In the genomic region with DNA sequence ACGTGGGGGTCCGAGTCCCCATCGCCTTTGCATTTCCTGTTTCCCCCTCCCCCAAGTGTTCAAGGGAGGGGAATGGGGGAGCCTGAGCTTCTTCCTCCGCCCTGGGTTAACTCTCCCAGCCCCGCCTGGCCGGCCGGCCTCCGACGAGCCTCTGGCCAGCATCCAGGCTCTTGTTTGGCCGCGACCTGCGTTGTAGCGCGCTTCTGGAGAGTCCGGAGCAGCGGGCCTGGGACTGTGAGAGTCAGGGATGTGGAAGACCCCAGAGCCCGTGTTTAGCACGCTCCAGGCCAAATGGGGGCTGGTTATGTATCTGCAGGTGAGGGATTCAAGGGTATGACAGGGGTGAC, we compare ENCODE assay signal across 8 mouse cellular contexts. TPM values are rescaled to one million over a fixed set of nuclear protein-coding genes. Genes with fewer than 3 reads are reported as not detected.
DNase-seq lines count a peak whose midpoint lies in the region; ATAC-seq and TF ChIP-seq lines count a peak whose summit lies in the region.

No protein-coding gene starts in this region.

- H3K4me2 ChIP-seq in heart, embryonic 14.5 days (ENCODE audit: low read length): peak overlapping the region; percentile 96

- no peaks in the 10 kb centered on the region for H3K36me3 ChIP-seq in heart, embryonic 14.5 days (ENCODE audit: control insufficient read depth, insufficient read depth, low read length)

- H3K4me3 ChIP-seq in heart, embryonic 14.5 days (ENCODE audit: control insufficient read depth in 1 of 2, insufficient read depth in 1 of 2, low read depth in 1 of 2, low read length in 2 of 2): peak overlapping the region; percentile 61 to 82

- no peak for TF ChIP-seq POLR2A in brain, embryonic 14.5 days (IDR thresholded peaks at IDR 0.05; ENCODE audit: borderline replicate concordance, extremely low read depth, insufficient read depth, insufficient read length, poor library complexity, severe bottlenecking)

- under 1% methylated on average over 18 of the region's 18 CpGs for WGBS in heart, embryonic 14.5 days

- no peak for TF ChIP-seq CTCF in brain, embryonic 14.5 days (IDR thresholded peaks at IDR 0.05; ENCODE audit: borderline replicate concordance, extremely low read depth, insufficient read depth, insufficient read length)

- 0 out of 4 replicates have a peak overlapping the region, but pooled peaks of 1 of the 2 experiments have one; percentile 45 for H3K27ac ChIP-seq in heart, embryonic 14.5 days (replicated peaks in 1 of 2; ENCODE audit: control insufficient read depth in 1 of 2, insufficient read depth in 1 of 2, low read depth in 2 of 2, low read length in 2 of 2)

- no peak for ATAC-seq in heart, embryonic 14.5 days (ENCODE audit: insufficient number of reproducible peaks, insufficient read depth, low FRiP score, low read depth)
- ATAC-seq in megakaryocyte, adult 5-6 weeks (ENCODE audit: poor library complexity, severe bottlenecking): peak; percentile 45

- DNase-seq in gastrocnemius, postnatal 10 days: peak; percentile 66
- DNase-seq in gastrocnemius, postnatal 25 days: no peak
- DNase-seq in brain, embryonic 14.5 days (ENCODE audit: low read depth): peak; percentile 65
- DNase-seq in kidney, postnatal 10 days: peak; percentile 84
- DNase-seq in MN1 (ENCODE audit: low spot score) (no peak), adipocyte (ENCODE audit: low spot score) (no peak)

- H3K27me3 ChIP-seq in heart, embryonic 14.5 days (ENCODE audit: control insufficient read depth, insufficient read depth, low read length): no peaks in the 10 kb centered on the region

- H3K9me3 ChIP-seq in heart, embryonic 14.5 days (ENCODE audit: control insufficient read depth, low read length): no peaks in the 10 kb centered on the region

- peak overlapping the region; percentile 82 for H3K9ac ChIP-seq in heart, embryonic 14.5 days (ENCODE audit: low read length)

- H3K4me1 ChIP-seq in heart, embryonic 14.5 days (ENCODE audit: control insufficient read depth in 2 of 2, insufficient read depth in 2 of 2, low read length in 2 of 2): peaks cover 6 to 15% of the 10 kb centered on the region in 2 experiments; a peak in 2 of 4 replicates

RNA-seq across cellular contexts. Expression of gene Adamts7, which starts 0.9 kb away (rescaled TPM):
- total RNA-seq in gastrocnemius, postnatal 10 days (2021): 1 to 10 TPM; 5.9 to 9.1 TPM
- total RNA-seq in gastrocnemius, postnatal 25 days (2021): 1 to 10 TPM in 1 of 2 experiments, under 1 TPM in 1; 0.67 to 1.5 TPM
- 35.5 and 43.3 TPM in 2 replicates for polyA plus RNA-seq in brain, embryonic 14.5 days (2012; rRNA removed)
- polyA plus RNA-seq in heart, embryonic 14.5 days (2014; fragmentation: Nextera tagmentation; extraction: Ambion mirVana): 6.9 and 8.8 TPM in 2 replicates
- not detected in 2 replicates for total RNA-seq in megakaryocyte, adult 5-6 weeks (2015)
- total RNA-seq in megakaryocyte, adult 5-6 weeks (2017): 0.24 TPM in 1 of 2 replicates, not detected in the other

RNA-seq across cellular contexts. Expression of gene Morf4l1, which starts 49.1 kb away (rescaled TPM):
- 100 to 1,000 TPM; 196 to 198 TPM for total RNA-seq in gastrocnemius, postnatal 10 days (2021)
- 100 to 1,000 TPM; 154 to 171 TPM for total RNA-seq in gastrocnemius, postnatal 25 days (2021)
- polyA plus RNA-seq in brain, embryonic 14.5 days (2012; rRNA removed): 449 and 465 TPM in 2 replicates
- polyA plus RNA-seq in heart, embryonic 14.5 days (2014; fragmentation: Nextera tagmentation; extraction: Ambion mirVana): 314 and 344 TPM in 2 replicates
- 322 and 341 TPM in 2 replicates for total RNA-seq in megakaryocyte, adult 5-6 weeks (2015)
- total RNA-seq in megakaryocyte, adult 5-6 weeks (2017): 148 and 202 TPM in 2 replicates

Comparison
In these comparisons a context has a peak if more than half of its experiments do, and no peak if none do; other contexts are left out.
1. DNase-seq: peak in gastrocnemius, postnatal 10 days (single experiment), brain, embryonic 14.5 days (single experiment) and kidney, postnatal 10 days (single experiment); none in gastrocnemius, postnatal 25 days (single experiment), MN1 (single experiment) and adipocyte (single experiment).